Mouse (Mus musculus): ENCODE measurements at regions not wholly inside any gene's neighbourhood (a gene's known extent, or its start where the extent isn't known, plus 50 kb on each side); places are given as distances from the start of the nearest gene placed in this dataset.

DNA sequence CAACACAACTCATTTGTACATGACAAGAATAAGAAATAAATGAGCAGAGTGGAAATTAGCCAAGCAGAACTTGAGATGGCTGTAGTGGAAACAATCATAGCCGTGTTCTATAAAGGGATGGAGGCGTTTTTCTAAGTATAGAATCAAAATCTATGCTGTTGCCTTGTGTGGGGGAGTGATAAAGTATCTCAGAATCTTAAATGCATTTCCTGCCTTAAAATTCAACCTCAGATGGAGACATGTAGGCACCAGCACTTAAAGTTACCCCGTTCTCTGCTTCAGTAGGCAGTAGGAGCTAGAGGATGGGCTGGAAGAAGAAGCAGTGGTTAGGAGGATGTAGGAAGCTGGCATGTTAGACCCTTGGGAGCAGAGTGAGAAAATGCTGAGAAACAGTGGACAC, 386.7 kb downstream of the Ptprc start:
- no peak for DNase-seq (ENCODE audit: low read depth, low spot score)
- TF ChIP-seq POLR2AphosphoS2 (IDR thresholded peaks at IDR 0.05; ENCODE audit: low read length), result no peak
- TF ChIP-seq BHLHE40 (IDR thresholded peaks at IDR 0.05; ENCODE audit: borderline replicate concordance, low read depth, low read length), result no peak
- TF ChIP-seq TCF12 (IDR thresholded peaks at IDR 0.05; ENCODE audit: low read depth, low read length), result no peak
- TF ChIP-seq MAX (IDR thresholded peaks at IDR 0.05; ENCODE audit: low read length), result no peak
- no peak for TF ChIP-seq CHD2 (IDR thresholded peaks at IDR 0.05; ENCODE audit: low read length)
- no peak for TF ChIP-seq NRF1 (IDR thresholded peaks at IDR 0.05; ENCODE audit: insufficient read depth, low read depth, low read length, poor library complexity, severe bottlenecking)
- no peak for TF ChIP-seq MYB (IDR thresholded peaks at IDR 0.05; ENCODE audit: low read depth, low read length)
- no peak for TF ChIP-seq JUND (IDR thresholded peaks at IDR 0.05; ENCODE audit: low read depth, low read length)
- no peak for TF ChIP-seq ELF1 (IDR thresholded peaks at IDR 0.05; ENCODE audit: low read depth, low read length)
- TF ChIP-seq USF2 (IDR thresholded peaks at IDR 0.05; ENCODE audit: borderline replicate concordance in 1 of 2, insufficient read depth in 1 of 2, low read depth in 1 of 2, low read length in 2 of 2), result no peak
- no peak for TF ChIP-seq POLR2A (IDR thresholded peaks at IDR 0.05; ENCODE audit: control insufficient read depth in 1 of 2, insufficient read depth in 1 of 2, low read depth in 1 of 2, low read length in 2 of 2, poor library complexity in 1 of 2)
- no peak for TF ChIP-seq SMC3 (IDR thresholded peaks at IDR 0.05; ENCODE audit: low read depth, low read length)
- no peak for TF ChIP-seq RCOR1 (IDR thresholded peaks at IDR 0.05; ENCODE audit: low read depth, low read length)
- TF ChIP-seq ZMIZ1 (IDR thresholded peaks at IDR 0.05; ENCODE audit: low read depth, low read length), result no peak
- TF ChIP-seq SIN3A (IDR thresholded peaks at IDR 0.05; ENCODE audit: low read length), result no peak
- TF ChIP-seq MEF2A (IDR thresholded peaks at IDR 0.05; ENCODE audit: extremely low read depth, insufficient replicate concordance, low read depth, low read length, poor library complexity, severe bottlenecking), result no peak
- TF ChIP-seq CTCF (IDR thresholded peaks at IDR 0.05 in 2 of 3, conservative IDR thresholded peaks at IDR 0.05 in 1 of 3; ENCODE audit: control insufficient read depth in 1 of 3, insufficient read depth in 1 of 3, low read depth in 2 of 3, low read length in 3 of 3, poor library complexity in 1 of 3, severe bottlenecking in 1 of 3), result no peak
- no peak for TF ChIP-seq POLR2AphosphoS5 (IDR thresholded peaks at IDR 0.05; ENCODE audit: borderline replicate concordance, low read depth, low read length)

DNA sequence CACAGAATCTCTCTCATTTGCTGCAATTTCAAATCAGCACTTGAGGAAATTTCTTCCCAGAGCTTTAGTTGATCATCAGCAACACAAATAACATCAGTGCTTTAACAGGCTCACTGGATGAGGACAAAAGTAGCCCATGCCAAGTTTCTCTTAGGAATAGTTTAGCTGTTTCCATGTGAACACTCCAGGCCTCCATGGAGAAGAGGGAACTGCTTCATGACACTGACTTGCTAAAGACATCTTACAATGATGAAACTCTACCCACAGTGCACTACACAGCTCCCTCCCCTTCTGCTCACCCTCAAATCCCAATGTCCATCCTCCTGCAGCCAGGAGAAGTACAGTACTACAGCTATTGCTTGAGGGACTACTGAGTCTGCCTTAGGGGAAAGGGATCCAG, 388.9 kb downstream of the Ptprc start:
- TF ChIP-seq MYB (IDR thresholded peaks at IDR 0.05; ENCODE audit: low read depth, low read length) (no peak), E2F4 (IDR thresholded peaks at IDR 0.05; ENCODE audit: borderline replicate concordance, low read depth, low read length) (no peak), HCFC1 (IDR thresholded peaks at IDR 0.05; ENCODE audit: low read depth, low read length) (no peak), MAZ (IDR thresholded peaks at IDR 0.05; ENCODE audit: low read depth, low read length) (no peak), POLR2AphosphoS2 (IDR thresholded peaks at IDR 0.05; ENCODE audit: low read length) (no peak), MAX (IDR thresholded peaks at IDR 0.05; ENCODE audit: low read length) (no peak), ZKSCAN1 (IDR thresholded peaks at IDR 0.05; ENCODE audit: low read depth, low read length) (no peak), ZNF384 (IDR thresholded peaks at IDR 0.05; ENCODE audit: low read depth, low read length) (no peak), EP300 (IDR thresholded peaks at IDR 0.05; ENCODE audit: low read depth in 1 of 2, low read length in 2 of 2) (no peak), NRF1 (IDR thresholded peaks at IDR 0.05; ENCODE audit: insufficient read depth, low read depth, low read length, poor library complexity, severe bottlenecking) (no peak), RAD21 (IDR thresholded peaks at IDR 0.05; ENCODE audit: low read depth, low read length) (no peak), USF1 (IDR thresholded peaks at IDR 0.05; ENCODE audit: low read depth, low read length) (no peak), ELF1 (IDR thresholded peaks at IDR 0.05; ENCODE audit: low read depth, low read length) (no peak), MEF2A (IDR thresholded peaks at IDR 0.05; ENCODE audit: extremely low read depth, insufficient replicate concordance, low read depth, low read length, poor library complexity, severe bottlenecking) (no peak), BHLHE40 (IDR thresholded peaks at IDR 0.05; ENCODE audit: borderline replicate concordance, low read depth, low read length) (no peak), POLR2AphosphoS5 (IDR thresholded peaks at IDR 0.05; ENCODE audit: borderline replicate concordance, low read depth, low read length) (no peak), ZMIZ1 (IDR thresholded peaks at IDR 0.05; ENCODE audit: low read depth, low read length) (no peak), MXI1 (IDR thresholded peaks at IDR 0.05; ENCODE audit: low read depth, low read length) (no peak), ETS1 (IDR thresholded peaks at IDR 0.05; ENCODE audit: low read depth, low read length) (no peak), TCF12 (IDR thresholded peaks at IDR 0.05; ENCODE audit: low read depth, low read length) (no peak)
- Histone ChIP-seq H3K79me2 (ENCODE audit: control insufficient read depth, insufficient read depth, low read length, poor library complexity) (no peaks in the 10 kb centered on the region), H3K27me3 (ENCODE audit: control insufficient read depth in 1 of 2, insufficient read depth in 2 of 2, low read length in 2 of 2) (no peaks in the 10 kb centered on the region), H3K27ac (ENCODE audit: control insufficient read depth, low read depth, low read length) (no peak overlapping the region), H3K4me1 (ENCODE audit: control insufficient read depth in 1 of 2, insufficient read depth in 2 of 2, low read length in 2 of 2) (no peaks in the 10 kb centered on the region), H3K4me3 (ENCODE audit: control insufficient read depth in 1 of 2, insufficient read depth in 1 of 2, low read depth in 2 of 2, low read length in 2 of 2) (no peak overlapping the region), H3K36me3 (ENCODE audit: control insufficient read depth in 1 of 2, insufficient read depth in 2 of 2, low read length in 2 of 2) (no peaks in the 10 kb centered on the region), H3K9ac (ENCODE audit: control insufficient read depth, low read depth, low read length, poor library complexity, severe bottlenecking) (no peak overlapping the region), H3K9me3 (replicated peaks; ENCODE audit: insufficient read depth, low read length) (no peaks in the 10 kb centered on the region)
- no peak for DNase-seq (ENCODE audit: low read depth, low spot score)

More for the DNA sequence above, 386.7 kb downstream of the Ptprc start:
- no peak overlapping the region for H3K27ac ChIP-seq (ENCODE audit: control insufficient read depth, low read depth, low read length)
- no peaks in the 10 kb centered on the region for H3K36me3 ChIP-seq (ENCODE audit: control insufficient read depth in 1 of 2, insufficient read depth in 2 of 2, low read length in 2 of 2)
- H3K9me3 ChIP-seq (replicated peaks; ENCODE audit: insufficient read depth, low read length), result no peaks in the 10 kb centered on the region
- no peak overlapping the region for H3K9ac ChIP-seq (ENCODE audit: control insufficient read depth, low read depth, low read length, poor library complexity, severe bottlenecking)
- H3K4me3 ChIP-seq (ENCODE audit: control insufficient read depth in 1 of 2, insufficient read depth in 1 of 2, low read depth in 2 of 2, low read length in 2 of 2), result no peak overlapping the region
- H3K4me1 ChIP-seq (ENCODE audit: control insufficient read depth in 1 of 2, insufficient read depth in 2 of 2, low read length in 2 of 2), result no peaks in the 10 kb centered on the region
- no peaks in the 10 kb centered on the region for H3K27me3 ChIP-seq (ENCODE audit: control insufficient read depth in 1 of 2, insufficient read depth in 2 of 2, low read length in 2 of 2)
- no peaks in the 10 kb centered on the region for H3K79me2 ChIP-seq (ENCODE audit: control insufficient read depth, insufficient read depth, low read length, poor library complexity)

All from MEL (cell line).